Mouse (Mus musculus): ENCODE measurements around the gene Cybrd1. TPM values are rescaled to one million over a fixed set of nuclear protein-coding genes. Genes with fewer than 3 reads are reported as not detected.

Cybrd1 gene
- total RNA-seq, 2 experiments from 2014 or later, result 1.5 to 1.9 TPM

GRCm38 (mm10) chr2:71122268-71123029, 4.7 kb downstream of the Cybrd1 start:
- no peak for DNase-seq (ENCODE audit: low spot score)

GRCm38 (mm10) chr2:71123591-71123990, 5.9 kb downstream of the Cybrd1 start:
- no peak for DNase-seq (ENCODE audit: low spot score)
- intact Hi-C loops (cut with DNase I), result no loop called here

More at GRCm38 (mm10) chr2:71122268-71123029, 4.7 kb downstream of the Cybrd1 start:
- intact Hi-C loops (cut with DNase I), result no loop called here

- intact Hi-C loops (cut with DNase I), result no loop called here
- no peak for DNase-seq (ENCODE audit: low spot score)
Observed at GRCm38 (mm10) chr2:71127779-71128534, 10.2 kb downstream of the Cybrd1 start.

- intact Hi-C loops (cut with DNase I), result no loop called here
Observed at GRCm38 (mm10) chr2:71130366-71130765, 12.6 kb downstream of the Cybrd1 start.

GRCm38 (mm10) chr2:71131866-71132496, 14.3 kb downstream of the Cybrd1 start:
- intact Hi-C loops (cut with DNase I), result no loop called here

More at GRCm38 (mm10) chr2:71130366-71130765, 12.6 kb downstream of the Cybrd1 start:
- no peak for DNase-seq (ENCODE audit: low spot score)

GRCm38 (mm10) chr2:71134041-71134505, 16.4 kb downstream of the Cybrd1 start:
- DNase-seq (ENCODE audit: low spot score), result no peak
- intact Hi-C loops (cut with DNase I), result no loop called here

More at GRCm38 (mm10) chr2:71131866-71132496, 14.3 kb downstream of the Cybrd1 start:
- DNase-seq (ENCODE audit: low spot score), result no peak

GRCm38 (mm10) chr2:71134836-71135235, 17.1 kb downstream of the Cybrd1 start:
- DNase-seq (ENCODE audit: low spot score), result no peak
- intact Hi-C loops (cut with DNase I), result no loop called here

- intact Hi-C loops (cut with DNase I), result no loop called here
- no peak for DNase-seq (ENCODE audit: low spot score)
Observed at GRCm38 (mm10) chr2:71140622-71141021, 22.9 kb downstream of the Cybrd1 start.

- DNase-seq (ENCODE audit: low spot score), result no peak
- intact Hi-C loops (cut with DNase I), result no loop called here
Observed at GRCm38 (mm10) chr2:71142410-71142809, 24.7 kb downstream of the Cybrd1 start.

- intact Hi-C loops (cut with DNase I), result no loop called here
- no peak for DNase-seq (ENCODE audit: low spot score)
Observed at GRCm38 (mm10) chr2:71145853-71146252, 28.1 kb downstream of the Cybrd1 start.

- DNase-seq (ENCODE audit: low spot score), result no peak
- intact Hi-C loops (cut with DNase I), result no loop called here
Observed at GRCm38 (mm10) chr2:71146266-71146665, 28.5 kb downstream of the Cybrd1 start.

GRCm38 (mm10) chr2:71147816-71148215, 30.1 kb downstream of the Cybrd1 start:
- no peak for DNase-seq (ENCODE audit: low spot score)
- intact Hi-C loops (cut with DNase I), result no loop called here

- no peak for DNase-seq (ENCODE audit: low spot score)
- intact Hi-C loops (cut with DNase I), result loop anchor here (10.0 kb wide), 1 partner anchor 393 kb away; the partner anchor contains the start of gene Dlx2
Observed at GRCm38 (mm10) chr2:71152170-71152569, 34.4 kb downstream of the Cybrd1 start.

- peak; percentile 13 for DNase-seq (ENCODE audit: low spot score)
- intact Hi-C loops (cut with DNase I), result loop anchor here (5.0 to 10.0 kb wide), 2 partner anchors 389 to 662 kb away; partner anchors contain the start of gene Dlx2
Observed at GRCm38 (mm10) chr2:71155486-71155885, 37.8 kb downstream of the Cybrd1 start.

GRCm38 (mm10) chr2:71156446-71156845, 38.7 kb downstream of the Cybrd1 start:
- intact Hi-C loops (cut with DNase I), result loop anchor here (5.0 to 10.0 kb wide), 2 partner anchors 388 to 661 kb away; partner anchors contain the start of gene Dlx2
- DNase-seq (ENCODE audit: low spot score), result no peak

GRCm38 (mm10) chr2:71157881-71158280, 40.2 kb downstream of the Cybrd1 start:
- DNase-seq (ENCODE audit: low spot score), result no peak
- intact Hi-C loops (cut with DNase I), result loop anchor here (5.0 to 10.0 kb wide), 2 partner anchors 387 to 659 kb away; partner anchors contain the start of gene Dlx2

GRCm38 (mm10) chr2:71159576-71160306, 42.0 kb downstream of the Cybrd1 start:
- intact Hi-C loops (cut with DNase I), result loop anchor here (5.0 to 10.0 kb wide), 2 partner anchors 385 to 658 kb away; partner anchors contain the start of gene Dlx2
- no peak for DNase-seq (ENCODE audit: low spot score)

- DNase-seq (ENCODE audit: low spot score), result no peak
- intact Hi-C loops (cut with DNase I), result no loop called here
Observed at GRCm38 (mm10) chr2:71160307-71160861, 42.7 kb downstream of the Cybrd1 start.

- no peak for DNase-seq (ENCODE audit: low spot score)
- intact Hi-C loops (cut with DNase I), result no loop called here
Observed at GRCm38 (mm10) chr2:71161558-71161957, 43.8 kb downstream of the Cybrd1 start.
